Mouse (Mus musculus): ENCODE measurements around the gene Mst1. TPM values are rescaled to one million over a fixed set of nuclear protein-coding genes. Genes with fewer than 3 reads are reported as not detected.

Gene Mst1
- 1.6 TPM in 2 replicates for polyA plus RNA-seq (2016; fragmentation: Nextera tagmentation; extraction: Ambion mirVana)

DNA sequence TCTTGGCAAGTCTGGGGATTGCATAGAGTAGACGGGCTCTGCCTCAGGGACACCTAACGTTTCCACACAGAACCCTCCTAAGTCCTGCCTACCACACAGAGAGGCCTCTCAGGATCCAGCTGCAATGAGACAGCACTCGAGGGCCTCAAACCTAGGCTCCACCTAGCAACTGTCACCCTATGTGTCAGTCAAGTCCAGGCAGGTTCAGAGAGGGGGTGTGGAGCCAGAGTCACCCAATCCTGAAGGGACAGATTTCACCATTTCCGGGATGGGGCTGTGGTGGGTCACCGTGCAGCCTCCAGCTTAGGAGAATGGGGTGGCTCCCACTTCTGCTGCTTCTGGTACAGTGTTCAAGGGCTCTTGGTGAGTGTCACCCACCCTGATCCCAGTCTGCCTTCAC, at the start of gene Mst1:
Mst1 (plus strand) TSS at position 269 of the 400 bp plus-strand sequence.
- peaks cover 50% of the 10 kb centered on the region for H3K27me3 ChIP-seq (ENCODE audit: insufficient read depth, poor library complexity, severe bottlenecking)
- H3K9me3 ChIP-seq = no peaks in the 10 kb centered on the region
- H3K27ac ChIP-seq = peak within 1 kb of the TSS; percentile 90
- 65% methylated on average over 5 of the region's 5 CpGs for WGBS
- DNase-seq (ENCODE audit: low spot score) = peak; percentile 94
- H3K36me3 ChIP-seq = peaks cover 20% of the 10 kb centered on the region
- H3K4me1 ChIP-seq = peaks cover 59% of the 10 kb centered on the region
- H3K4me3 ChIP-seq = peak within 1 kb of the TSS; percentile 85

DNA sequence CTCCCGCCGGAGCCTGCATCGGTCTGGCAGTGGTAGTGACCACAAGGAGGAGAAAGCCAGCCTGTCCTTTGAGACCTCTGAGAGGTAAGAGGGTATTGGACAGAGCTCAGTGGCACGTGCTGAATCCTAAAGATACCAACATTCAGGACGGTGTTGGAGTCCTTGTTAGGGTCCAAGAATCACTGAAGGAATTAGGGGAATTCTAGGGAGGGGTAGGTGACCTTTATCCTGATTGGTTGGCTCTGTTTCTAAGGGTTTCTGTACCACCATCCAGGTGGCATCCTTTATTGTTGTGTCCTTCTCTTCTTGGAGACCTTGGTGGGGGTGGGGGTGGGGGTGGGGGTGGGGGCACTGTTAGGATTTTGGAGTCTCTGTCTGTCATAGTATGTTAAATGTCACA, 48.1 kb upstream of the Mst1 start:
- Histone ChIP-seq H3K27me3 (ENCODE audit: insufficient read depth, poor library complexity, severe bottlenecking) (no peaks in the 10 kb centered on the region), H3K36me3 (peaks cover 69% of the 10 kb centered on the region), H3K4me3 (no peak overlapping the region), H3K9me3 (0 out of 2 replicates have a peak, but pooled peaks cover 2% of the 10 kb centered on the region), H3K27ac (no peak overlapping the region), H3K4me1 (no peaks in the 10 kb centered on the region)
- 88% methylated on average over 5 of the region's 5 CpGs for WGBS
- DNase-seq (ENCODE audit: low spot score) = no peak

DNA sequence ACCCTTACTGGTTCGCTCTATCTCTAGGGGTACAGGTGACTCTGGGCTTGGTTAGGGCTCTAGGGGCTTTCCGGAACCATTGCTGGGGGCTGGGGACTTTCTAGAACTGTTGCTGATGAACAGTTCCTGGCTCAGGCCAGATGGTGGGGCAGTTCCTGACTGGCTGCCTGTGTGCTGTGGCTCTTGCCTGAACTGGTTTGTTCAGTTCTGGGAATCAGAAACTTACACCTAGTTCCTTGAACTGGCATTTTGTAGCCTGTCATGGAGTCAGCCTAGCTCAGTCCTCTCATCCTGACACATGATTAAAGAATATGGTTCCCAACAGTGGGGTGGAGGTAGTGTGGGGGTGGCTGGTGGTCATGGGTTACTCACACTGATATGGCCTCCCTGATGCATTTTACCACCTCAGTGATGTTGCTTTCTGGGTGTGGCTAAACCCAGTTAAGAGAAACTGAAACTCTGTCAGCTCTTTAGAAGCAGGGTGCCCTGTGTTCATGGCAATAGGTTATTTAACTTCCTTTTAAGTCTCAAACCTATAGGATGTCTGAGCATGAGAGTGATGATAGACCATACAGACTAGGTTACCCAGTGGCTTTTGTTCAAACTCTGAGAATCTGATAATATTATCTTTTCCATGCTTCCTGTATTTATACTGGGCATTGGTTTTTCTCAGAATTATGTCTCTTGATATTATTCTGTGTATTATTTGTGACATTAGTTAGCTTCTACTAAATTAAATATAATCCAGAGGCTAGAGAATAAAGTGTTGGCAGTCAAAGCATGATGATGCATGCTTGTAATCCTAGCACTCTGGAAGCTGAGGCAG, 44.7 kb upstream of the Mst1 start:
- Histone ChIP-seq H3K4me1 (no peaks in the 10 kb centered on the region), H3K9me3 (no peaks in the 10 kb centered on the region), H3K36me3 (peaks cover 75% of the 10 kb centered on the region), H3K27me3 (ENCODE audit: insufficient read depth, poor library complexity, severe bottlenecking) (no peaks in the 10 kb centered on the region), H3K27ac (no peak overlapping the region), H3K4me3 (no peak overlapping the region)
- WGBS = 96% methylated on average over 2 of the region's 2 CpGs
- DNase-seq (ENCODE audit: low spot score) = no peak

DNA sequence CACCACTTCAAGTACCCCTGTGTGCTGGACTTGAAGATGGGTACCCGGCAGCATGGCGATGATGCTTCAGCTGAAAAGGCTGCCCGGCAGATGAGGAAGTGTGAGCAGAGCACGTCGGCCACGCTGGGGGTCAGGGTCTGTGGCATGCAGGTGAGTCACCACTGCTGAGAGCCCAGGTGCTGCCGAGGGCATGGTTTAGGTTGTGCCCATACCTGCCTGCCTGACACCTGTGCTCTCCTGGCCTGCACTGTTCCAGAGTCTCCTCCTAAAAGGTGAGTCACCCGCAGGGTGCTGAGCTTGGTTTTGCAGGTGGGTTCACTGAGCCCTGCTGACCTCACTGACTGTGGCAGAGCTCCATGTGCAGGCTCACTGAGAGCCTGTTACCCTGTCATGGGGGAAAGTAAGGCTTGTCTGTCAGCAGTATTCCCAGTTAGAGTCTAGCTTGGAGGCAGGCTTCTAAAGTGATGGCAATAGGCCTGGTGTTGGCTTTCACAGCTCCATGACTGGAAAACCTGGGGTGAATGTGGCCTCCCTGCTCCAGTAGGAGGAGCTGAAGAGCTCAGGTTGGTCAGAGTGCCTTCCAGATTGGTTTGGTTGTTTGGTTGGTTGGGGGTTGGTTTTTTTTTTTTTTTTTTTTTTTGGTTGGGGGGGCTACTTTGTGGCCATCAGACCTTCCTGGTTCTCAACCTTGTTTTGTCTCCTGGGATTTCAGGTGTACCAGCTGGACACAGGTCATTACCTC, 35.3 kb upstream of the Mst1 start:
- WGBS = 95% methylated on average over 8 of the region's 8 CpGs
- Histone ChIP-seq H3K4me1 (peaks cover 29% of the 10 kb centered on the region), H3K9me3 (no peaks in the 10 kb centered on the region), H3K27me3 (ENCODE audit: insufficient read depth, poor library complexity, severe bottlenecking) (no peaks in the 10 kb centered on the region), H3K27ac (no peak overlapping the region), H3K4me3 (no peak overlapping the region), H3K36me3 (peaks cover 68% of the 10 kb centered on the region)
- DNase-seq (ENCODE audit: low spot score) = no peak

DNA sequence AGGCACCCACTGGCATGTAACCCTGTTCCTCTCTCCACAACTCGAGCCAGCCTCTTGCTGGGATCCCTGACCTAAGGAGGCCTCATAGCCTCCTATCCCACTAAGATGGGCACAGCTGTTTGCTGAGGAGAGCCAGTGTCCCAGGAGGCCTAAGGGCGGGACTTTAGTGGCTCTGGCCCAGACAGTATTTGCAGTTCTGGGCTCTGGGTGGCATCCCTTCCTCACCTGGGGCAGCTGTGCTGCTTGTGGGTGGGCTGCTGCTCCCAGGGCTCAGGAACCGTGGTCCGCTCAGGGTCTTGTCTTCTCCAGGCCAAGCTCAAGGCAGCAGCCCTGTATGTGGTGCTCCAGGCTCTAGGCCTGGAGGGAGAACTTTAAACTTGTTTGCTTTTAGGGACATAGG, 33.7 kb upstream of the Mst1 start:
- WGBS = 95% methylated on average over 4 of the region's 4 CpGs
- no peak overlapping the region for H3K4me3 ChIP-seq
- peaks cover 30% of the 10 kb centered on the region for H3K4me1 ChIP-seq
- peaks cover 67% of the 10 kb centered on the region for H3K36me3 ChIP-seq
- H3K9me3 ChIP-seq = no peaks in the 10 kb centered on the region
- no peak overlapping the region for H3K27ac ChIP-seq
- no peak for DNase-seq (ENCODE audit: low spot score)
- H3K27me3 ChIP-seq (ENCODE audit: insufficient read depth, poor library complexity, severe bottlenecking) = no peaks in the 10 kb centered on the region

DNA sequence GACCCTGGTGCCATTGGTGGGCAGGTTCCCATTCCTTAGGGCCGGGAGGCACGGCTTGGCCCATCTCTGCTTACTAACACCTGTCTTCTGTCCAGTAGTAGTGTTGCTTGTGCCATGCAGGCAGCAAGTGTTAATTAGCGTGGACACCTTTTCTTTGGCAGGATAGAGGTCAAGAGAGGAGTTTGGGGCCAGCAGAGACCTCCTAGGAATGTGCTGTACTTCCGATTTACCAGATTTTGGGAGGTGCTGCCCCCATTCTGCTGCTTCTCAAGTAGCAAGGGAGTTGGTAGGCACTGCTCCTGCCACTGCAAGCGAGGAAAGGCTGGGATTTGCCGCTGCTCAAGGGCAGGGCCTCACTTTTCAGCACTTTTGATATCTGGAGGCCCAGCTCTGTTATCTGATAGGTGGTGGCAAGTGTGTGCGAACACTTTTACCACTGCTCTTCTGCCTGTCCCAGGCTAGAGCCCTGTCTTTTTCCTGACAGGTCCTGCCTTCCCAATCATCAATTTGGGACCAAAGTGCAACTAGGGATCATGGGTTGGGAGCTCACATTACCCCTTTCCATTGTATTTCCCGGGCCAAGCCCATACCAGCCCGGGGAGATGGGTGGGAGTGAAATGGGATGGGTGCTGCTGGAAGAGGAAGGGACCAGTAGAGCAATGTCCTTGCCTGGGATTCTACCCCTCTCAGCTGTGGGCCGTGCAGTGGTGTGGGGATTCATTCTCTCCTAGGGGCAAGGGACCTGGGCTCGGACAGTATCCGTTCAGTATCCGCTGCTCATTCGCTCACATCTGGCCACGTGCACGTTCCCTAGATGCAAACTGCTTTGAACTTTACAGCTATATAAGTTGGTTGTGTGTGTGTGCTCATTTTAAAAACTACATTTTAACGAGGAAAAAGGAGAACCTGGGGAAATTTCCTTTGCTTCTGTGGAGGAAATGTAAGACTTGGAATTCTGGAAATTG, 32.4 kb upstream of the Mst1 start:
- 36% methylated on average over 17 of the region's 17 CpGs for WGBS
- H3K9me3 ChIP-seq = no peaks in the 10 kb centered on the region
- DNase-seq (ENCODE audit: low spot score) = no peak
- H3K4me1 ChIP-seq = peaks cover 37% of the 10 kb centered on the region
- H3K27me3 ChIP-seq (ENCODE audit: insufficient read depth, poor library complexity, severe bottlenecking) = no peaks in the 10 kb centered on the region
- peaks cover 61% of the 10 kb centered on the region for H3K36me3 ChIP-seq
- H3K27ac ChIP-seq = peak overlapping the region; percentile 84
- H3K4me3 ChIP-seq = peak overlapping the region; percentile 69

DNA sequence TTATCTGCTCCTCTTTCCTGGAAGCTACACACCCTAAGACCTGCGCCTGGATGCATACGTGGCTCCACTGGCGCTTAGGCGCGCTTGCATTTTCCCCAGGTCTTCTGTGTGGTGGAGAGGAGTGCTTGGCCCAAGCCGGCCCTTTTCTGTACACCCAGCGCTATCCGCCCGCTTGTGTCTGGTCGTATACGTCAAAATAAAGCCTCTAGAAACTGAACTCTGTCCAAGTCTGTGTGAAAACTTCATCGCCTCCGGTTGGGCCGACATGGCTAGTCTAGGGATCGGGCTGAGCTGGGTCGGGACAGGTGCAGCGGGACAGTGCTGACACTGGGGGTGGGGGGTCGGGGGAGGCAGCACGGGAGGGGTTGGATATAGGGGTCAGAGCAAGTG, 31.7 kb upstream of the Mst1 start:
- Histone ChIP-seq H3K27ac (peak overlapping the region; percentile 84), H3K27me3 (ENCODE audit: insufficient read depth, poor library complexity, severe bottlenecking) (no peaks in the 10 kb centered on the region), H3K9me3 (no peaks in the 10 kb centered on the region), H3K4me3 (peak overlapping the region; percentile 69), H3K4me1 (peaks cover 44% of the 10 kb centered on the region), H3K36me3 (peaks cover 55% of the 10 kb centered on the region)
- no peak for DNase-seq (ENCODE audit: low spot score)
- under 1% methylated on average over 19 of the region's 19 CpGs for WGBS

DNA sequence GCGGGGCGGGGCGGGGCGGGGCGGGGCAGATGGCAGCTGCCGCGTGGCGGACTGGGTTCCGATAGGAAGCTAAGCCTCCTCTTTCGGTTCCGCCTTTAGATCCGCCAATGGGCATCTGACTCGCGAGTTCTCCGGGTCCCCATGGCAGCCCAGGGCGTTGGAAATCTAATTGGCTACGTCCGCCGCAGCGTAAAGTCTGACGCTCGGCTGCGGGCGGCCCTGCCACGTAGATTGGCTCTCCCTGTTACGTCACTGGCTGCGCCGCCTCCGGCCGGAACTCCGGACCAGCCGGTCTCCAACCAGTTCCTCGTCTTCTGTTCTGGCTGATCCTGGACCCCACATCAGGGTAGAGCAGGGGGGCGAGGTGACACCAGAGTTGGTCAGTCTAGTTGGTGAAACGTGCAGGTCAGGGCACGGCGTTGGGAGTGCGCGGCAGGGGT, 31.2 kb upstream of the Mst1 start, which contains the start of gene Gmppb:
Gmppb (plus strand) TSS at position 227 of the 440 bp plus-strand sequence.
- Histone ChIP-seq H3K36me3 (peaks cover 58% of the 10 kb centered on the region), H3K4me1 (peaks cover 44% of the 10 kb centered on the region), H3K9me3 (no peaks in the 10 kb centered on the region), H3K27me3 (ENCODE audit: insufficient read depth, poor library complexity, severe bottlenecking) (no peaks in the 10 kb centered on the region), H3K27ac (peak within 1 kb of the TSS; percentile 84), H3K4me3 (peak within 1 kb of the TSS; percentile 69)
- peak; percentile 99 for DNase-seq (ENCODE audit: low spot score)
- under 1% methylated on average over 36 of the region's 39 CpGs for WGBS

DNA sequence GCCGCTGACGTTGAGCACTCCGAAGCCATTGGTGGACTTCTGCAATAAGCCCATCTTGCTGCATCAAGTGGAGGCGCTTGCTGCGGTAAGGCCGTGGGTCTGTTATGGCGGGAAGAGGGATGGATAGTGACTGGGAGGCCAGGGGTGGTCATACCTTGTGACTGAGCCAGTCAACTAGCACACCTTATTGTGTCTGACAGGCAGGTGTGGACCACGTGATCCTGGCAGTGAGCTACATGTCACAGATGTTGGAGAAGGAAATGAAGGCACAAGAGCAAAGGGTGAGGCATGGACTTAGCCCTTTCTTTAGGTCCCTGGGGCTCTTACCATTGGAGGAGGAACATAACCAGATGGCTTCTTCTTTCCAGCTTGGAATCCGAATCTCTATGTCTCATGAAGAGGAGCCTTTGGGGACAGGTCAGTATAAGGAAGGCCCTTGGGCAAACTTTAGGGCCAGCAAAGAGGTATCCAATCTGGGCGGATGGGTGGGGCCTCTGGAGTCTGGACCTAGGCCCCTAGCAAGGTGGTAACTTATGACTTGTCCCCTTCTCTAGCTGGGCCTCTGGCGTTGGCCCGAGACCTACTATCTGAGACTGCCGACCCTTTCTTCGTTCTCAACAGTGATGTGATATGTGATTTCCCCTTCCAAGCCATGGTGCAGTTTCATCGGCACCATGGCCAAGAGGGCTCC, 30.5 kb upstream of the Mst1 start:
- WGBS = 41% methylated on average over 15 of the region's 15 CpGs
- H3K27me3 ChIP-seq (ENCODE audit: insufficient read depth, poor library complexity, severe bottlenecking) = no peaks in the 10 kb centered on the region
- H3K9me3 ChIP-seq = no peaks in the 10 kb centered on the region
- peak overlapping the region; percentile 69 for H3K4me3 ChIP-seq
- peaks cover 61% of the 10 kb centered on the region for H3K36me3 ChIP-seq
- peak overlapping the region; percentile 84 for H3K27ac ChIP-seq
- peaks cover 44% of the 10 kb centered on the region for H3K4me1 ChIP-seq
- DNase-seq (ENCODE audit: low spot score) = peak; percentile 84

DNA sequence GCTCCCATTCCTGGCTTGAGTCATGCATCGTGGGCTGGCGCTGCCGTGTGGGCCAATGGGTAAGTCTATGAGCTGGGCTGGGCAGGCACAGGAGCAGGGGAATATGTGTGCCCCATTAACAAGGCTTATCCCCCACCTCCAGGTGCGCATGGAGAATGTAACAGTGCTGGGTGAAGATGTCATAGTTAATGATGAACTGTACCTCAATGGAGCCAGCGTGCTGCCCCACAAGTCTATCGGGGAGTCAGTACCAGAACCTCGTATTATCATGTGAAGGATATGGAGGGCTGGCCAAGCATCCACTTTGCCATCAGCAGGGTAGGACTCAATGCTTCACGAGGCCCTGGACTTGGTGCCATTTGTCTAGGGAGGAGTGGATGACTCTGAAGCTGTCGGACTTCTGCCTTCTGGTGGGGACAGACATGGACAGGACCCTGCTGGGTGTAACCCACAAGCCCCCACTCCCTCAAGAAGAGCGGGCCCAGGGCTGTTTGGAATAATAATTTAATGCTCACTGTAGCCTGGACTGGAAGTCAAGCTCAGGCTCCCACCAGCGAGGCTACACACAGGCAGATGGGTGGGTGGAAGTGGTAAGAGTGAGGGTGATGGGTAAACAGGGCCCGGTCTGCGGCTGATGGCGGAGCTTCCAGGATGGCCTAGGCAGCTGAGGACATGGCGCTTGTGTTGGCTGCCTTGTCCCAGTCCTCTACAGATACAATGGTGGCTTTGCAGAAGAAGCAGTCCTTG, 28.9 kb upstream of the Mst1 start:
- Histone ChIP-seq H3K27me3 (ENCODE audit: insufficient read depth, poor library complexity, severe bottlenecking) (no peaks in the 10 kb centered on the region), H3K9me3 (no peaks in the 10 kb centered on the region), H3K36me3 (peaks cover 61% of the 10 kb centered on the region), H3K4me1 (peaks cover 43% of the 10 kb centered on the region), H3K27ac (no peak overlapping the region), H3K4me3 (no peak overlapping the region)
- 91% methylated on average over 15 of the region's 15 CpGs for whole genome bisulfite sequencing
- no peak for DNase-seq (ENCODE audit: low spot score)

DNA sequence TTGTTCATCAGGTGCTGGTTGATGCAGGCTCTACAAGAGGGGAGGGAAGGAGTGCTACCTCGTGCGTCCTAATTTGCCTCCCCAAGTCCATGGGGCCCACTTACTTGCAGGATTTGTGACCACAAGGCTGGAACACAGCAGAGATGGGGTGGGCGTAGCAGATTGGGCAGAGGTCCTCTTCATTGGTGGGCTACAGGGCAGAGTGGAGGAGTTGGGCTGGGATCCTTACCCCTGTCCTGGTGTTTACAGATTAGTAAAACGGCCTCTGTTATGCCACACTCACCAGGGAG, 28.4 kb upstream of the Mst1 start:
- 82% methylated on average over 4 of the region's 4 CpGs for WGBS
- Histone ChIP-seq H3K27ac (no peak overlapping the region), H3K27me3 (ENCODE audit: insufficient read depth, poor library complexity, severe bottlenecking) (no peaks in the 10 kb centered on the region), H3K4me3 (no peak overlapping the region), H3K4me1 (peaks cover 38% of the 10 kb centered on the region), H3K36me3 (peaks cover 61% of the 10 kb centered on the region), H3K9me3 (no peaks in the 10 kb centered on the region)
- no peak for DNase-seq (ENCODE audit: low spot score)
